Mouse (Mus musculus) CH12.LX (cell line): Measurements from ENCODE around the gene Dlg2. TPM values are rescaled to one million over a fixed set of nuclear protein-coding genes. Genes with fewer than 3 reads are reported as not detected.

ENCODE experiments used
- DNase-seq: peaks from one replicate; pipeline ENCODE4 v3.0.0-alpha.2; 2013; ENCODE audit errors: extremely low read depth
- H3K27ac ChIP-seq: 2 replicates; pipeline ENCODE4 v1.5.1; 2012; ENCODE audit warnings: low read depth, mild to moderate bottlenecking, control low read depth, moderate library complexity; ENCODE audit not compliant: insufficient read depth
- H3K27me3 ChIP-seq: replicated peaks from 2 replicates; pipeline ENCODE3; 2012; ENCODE audit warnings: inconsistent platforms
- H3K36me3 ChIP-seq, 2 experiments: replicated peaks in 1 of 2; 2 replicates each; pipeline versions ENCODE3 to v1.6.1; 2012; ENCODE audit warnings: inconsistent platforms in 1 of 2, low read length in 1 of 2, mild to moderate bottlenecking in 1 of 2, mixed read lengths in 1 of 2, moderate library complexity in 1 of 2; ENCODE audit not compliant: control insufficient read depth in 1 of 2, insufficient read depth in 1 of 2
- H3K4me1 ChIP-seq, 2 experiments: 2 replicates each; pipeline ENCODE4 v1.6.1; 2012; ENCODE audit warnings: inconsistent platforms in 1 of 2, moderate library complexity in 1 of 2; ENCODE audit not compliant: insufficient read depth in 2 of 2, control insufficient read depth in 1 of 2
- H3K4me2 ChIP-seq: 2 replicates; pipeline ENCODE4 v1.6.1; 2012; ENCODE audit warnings: low read depth, mild to moderate bottlenecking, control low read depth; ENCODE audit not compliant: poor library complexity, insufficient read depth, severe bottlenecking
- H3K4me3 ChIP-seq, 3 experiments: fragments of 150-350 bp in 1 of 3; sonication (generic) in 1 of 3; replicated peaks in 1 of 3; 2 replicates each; pipeline versions ENCODE3 to v1.5.1; 2011 to 2012; ENCODE audit warnings: low read depth in 2 of 3, low read length in 2 of 3, mild to moderate bottlenecking in 2 of 3, moderate library complexity in 2 of 3, control low read depth in 1 of 3, improper control_type of control experiment in 1 of 3, inconsistent platforms in 1 of 3, mixed read lengths in 1 of 3; ENCODE audit not compliant: poor library complexity in 1 of 3
- H3K79me2 ChIP-seq: replicated peaks from 2 replicates; pipeline ENCODE4 v1.6.1; 2012; ENCODE audit warnings: mild to moderate bottlenecking, moderate library complexity; ENCODE audit not compliant: control insufficient read depth, poor library complexity, insufficient read depth, severe bottlenecking; ENCODE audit errors: extremely low read depth
- H3K9ac ChIP-seq: 2 replicates; pipeline ENCODE4 v1.6.1; 2012; ENCODE audit warnings: low read depth, mild to moderate bottlenecking, control low read depth, moderate library complexity; ENCODE audit not compliant: insufficient read depth
- H3K9me3 ChIP-seq: replicated peaks from 2 replicates; pipeline ENCODE3; 2012; ENCODE audit warnings: low read length, inconsistent platforms, mixed read lengths
- CHD2 ChIP-seq: IDR thresholded peaks from 2 replicates; pipeline ENCODE4 v1.6.1; 2011; ENCODE audit warnings: low read length, improper control_type of control experiment
- E2F4 ChIP-seq: IDR thresholded peaks from 2 replicates; pipeline ENCODE4 v1.6.1; 2011; ENCODE audit warnings: low read depth, low read length, improper control_type of control experiment; ENCODE audit not compliant: insufficient replicate concordance
- GABPA ChIP-seq: IDR thresholded peaks from 2 replicates; pipeline ENCODE4 v1.6.1; 2012; ENCODE audit warnings: low read depth, low read length, improper control_type of control experiment, inconsistent platforms; ENCODE audit not compliant: insufficient replicate concordance
- JUND ChIP-seq: conservative IDR thresholded peaks from 2 replicates; pipeline ENCODE4 v1.6.1; 2011; ENCODE audit warnings: low read depth, low read length, improper control_type of control experiment
- KAT2A ChIP-seq: IDR thresholded peaks from 2 replicates; pipeline ENCODE4 v1.6.1; 2012; ENCODE audit warnings: low read length, improper control_type of control experiment, inconsistent platforms; ENCODE audit not compliant: insufficient replicate concordance
- MAFK ChIP-seq: IDR thresholded peaks from 2 replicates; pipeline ENCODE4 v1.6.1; 2011; ENCODE audit warnings: low read length, improper control_type of control experiment; ENCODE audit not compliant: insufficient replicate concordance
- MAZ ChIP-seq: IDR thresholded peaks from 2 replicates; pipeline ENCODE4 v1.6.1; 2012; ENCODE audit warnings: low read depth, mild to moderate bottlenecking, inconsistent platforms, low read length, improper control_type of control experiment, moderate library complexity
- MEF2A ChIP-seq: IDR thresholded peaks from 2 replicates; pipeline ENCODE4 v1.6.1; 2014; ENCODE audit warnings: low read depth, mild to moderate bottlenecking, inconsistent platforms, low read length, improper control_type of control experiment, borderline replicate concordance
- NELFE ChIP-seq: IDR thresholded peaks from 2 replicates; pipeline ENCODE4 v1.6.1; 2011; ENCODE audit warnings: low read depth, low read length, improper control_type of control experiment
- NRF1 ChIP-seq: IDR thresholded peaks from 2 replicates; pipeline ENCODE4 v1.6.1; 2014; ENCODE audit warnings: low read depth, mild to moderate bottlenecking, inconsistent platforms, low read length, improper control_type of control experiment, moderate library complexity
- PAX5 ChIP-seq: IDR thresholded peaks from 2 replicates; pipeline ENCODE4 v1.6.1; 2012; ENCODE audit warnings: low read length, inconsistent platforms, mixed read lengths
- POLR2A ChIP-seq: IDR thresholded peaks from 2 replicates; pipeline ENCODE4 v1.6.1; 2011; ENCODE audit warnings: low read depth, mild to moderate bottlenecking, improper control_type of control experiment, low read length
- POLR2AphosphoS2 ChIP-seq: IDR thresholded peaks from 2 replicates; pipeline ENCODE4 v1.6.1; 2011; ENCODE audit warnings: low read depth, low read length, improper control_type of control experiment
- RAD21 ChIP-seq: IDR thresholded peaks from 2 replicates; pipeline ENCODE4 v1.6.1; 2011; ENCODE audit warnings: low read depth, mild to moderate bottlenecking, low read length, improper control_type of control experiment, moderate library complexity
- RCOR1 ChIP-seq: conservative IDR thresholded peaks from 2 replicates; pipeline ENCODE4 v1.6.1; 2012; ENCODE audit warnings: low read depth, mild to moderate bottlenecking, inconsistent platforms, low read length, improper control_type of control experiment
- SIN3A ChIP-seq: IDR thresholded peaks from 2 replicates; pipeline ENCODE4 v1.6.1; 2012; ENCODE audit warnings: low read length, improper control_type of control experiment, inconsistent platforms
- TCF12 ChIP-seq: IDR thresholded peaks from 2 replicates; pipeline ENCODE4 v1.6.1; 2014; ENCODE audit warnings: low read depth, mild to moderate bottlenecking, inconsistent platforms, low read length, improper control_type of control experiment
- UBTF ChIP-seq: IDR thresholded peaks from 2 replicates; pipeline ENCODE4 v1.6.1; 2012; ENCODE audit warnings: low read depth, mild to moderate bottlenecking, inconsistent platforms, low read length, improper control_type of control experiment, moderate library complexity
- USF1 ChIP-seq: IDR thresholded peaks from 2 replicates; pipeline ENCODE4 v1.6.1; 2014; ENCODE audit warnings: low read depth, mild to moderate bottlenecking, inconsistent platforms, low read length, improper control_type of control experiment
- ZC3H11A ChIP-seq: IDR thresholded peaks from 2 replicates; pipeline ENCODE4 v1.6.1; 2012; ENCODE audit warnings: low read depth, mild to moderate bottlenecking, inconsistent platforms, low read length, improper control_type of control experiment
- ZMIZ1 ChIP-seq: IDR thresholded peaks from 2 replicates; pipeline ENCODE4 v1.6.1; 2012; ENCODE audit warnings: low read depth, mild to moderate bottlenecking, inconsistent platforms, low read length, improper control_type of control experiment
- ZNF384 ChIP-seq: IDR thresholded peaks from 2 replicates; pipeline ENCODE4 v1.6.1; 2012; ENCODE audit warnings: low read depth, low read length, improper control_type of control experiment, inconsistent platforms
- dilution Hi-C: fragments of 300-500 bp; cut with MboI; formaldehyde crosslinking; loops from 2 replicates; pipeline ENCODE4 v1.14.3; 2020; ENCODE audit warnings: low sequenced_read_pairs; ENCODE audit not compliant: extremely low pct_unique_long_range_greater_than_20kb, extremely low pct_ligation_motif_present
- in situ Hi-C: fragments of 300-500 bp; cut with MboI; formaldehyde crosslinking; loops from 3 replicates; pipeline ENCODE4 v1.14.3; 2019; ENCODE audit warnings: low sequenced_read_pairs, low pct_ligation_motif_present, low pct_unique_long_range_greater_than_20kb, mixed read lengths
- polyA plus RNA-seq: library from polyadenylated mRNA; unstranded; fragments of >175 nt; gene quantifications from 2 replicates; pipeline ENCODE4 v1.2.1, GENCODE M21; 2012; ENCODE audit warnings: low read depth; ENCODE audit not compliant: insufficient read length
- total RNA-seq, 2 experiments: library from RNA; depleted of rRNA; stranded (reverse); fragments of 300-350 nt in 1 of 2; fragments of >200 nt in 1 of 2; gene quantifications; 2 replicates each; pipeline ENCODE4 v1.2.3; 2012 to 2014

Gene Dlg2
- total and polyA plus RNA-seq, 3 experiments, result 0.36 TPM; not detected in 2

GRCm38 (mm10) chr7:91711184-91711583 is 1234.7 kb downstream of the Dlg2 start:
- H3K79me2 ChIP-seq, result no peaks in the 10 kb centered on the region
- no peaks in the 10 kb centered on the region for H3K27me3 ChIP-seq
- dilution Hi-C loops (no loop called here), in situ Hi-C loops (no loop called here)
- no peaks in the 10 kb centered on the region for H3K36me3 ChIP-seq
- H3K4me1 ChIP-seq, result peaks cover 0 to 13% of the 10 kb centered on the region in 2 experiments; a peak in 2 of 4 replicates
- H3K9ac ChIP-seq, result no peak overlapping the region
- TF ChIP-seq KAT2A (no peak), E2F4 (no peak), POLR2A (no peak), ZMIZ1 (no peak), TCF12 (no peak), RCOR1 (no peak), MEF2A (no peak), MAFK (no peak), MAZ (no peak), SIN3A (no peak), PAX5 (no peak), NRF1 (no peak), CHD2 (no peak), ZC3H11A (no peak), GABPA (no peak), ZNF384 (no peak), RAD21 (no peak)
- no peak overlapping the region for H3K4me2 ChIP-seq
- no peaks in the 10 kb centered on the region for H3K9me3 ChIP-seq
- no peak overlapping the region for H3K4me3 ChIP-seq
- no peak overlapping the region for H3K27ac ChIP-seq
- no peak for DNase-seq

- Histone ChIP-seq H3K36me3 (no peaks in the 10 kb centered on the region), H3K79me2 (no peaks in the 10 kb centered on the region), H3K4me3 (no peak overlapping the region), H3K4me1 (peaks cover 0 to 12% of the 10 kb centered on the region in 2 experiments; a peak in 2 of 4 replicates), H3K27me3 (no peaks in the 10 kb centered on the region), H3K9me3 (no peaks in the 10 kb centered on the region), H3K27ac (no peak overlapping the region), H3K9ac (no peak overlapping the region), H3K4me2 (no peak overlapping the region)
- dilution Hi-C loops, result no loop called here
- no peak for DNase-seq
- TF ChIP-seq JUND, result no peak
- no peak for TF ChIP-seq USF1
- no peak for TF ChIP-seq POLR2AphosphoS2
- no peak for TF ChIP-seq MAZ
- no peak for TF ChIP-seq NELFE
- no peak for TF ChIP-seq UBTF
- in situ Hi-C loops, result no loop called here
Observed at GRCm38 (mm10) chr7:91715776-91716175, 1239.3 kb downstream of the Dlg2 start.
